Mouse (Mus musculus) ES-Bruce4 (cell line): ENCODE results near the gene Hspbap1. TPM values are rescaled to one million over a fixed set of nuclear protein-coding genes. Genes with fewer than 3 reads are reported as not detected.
A peak's percentile ranks its signal among the peaks of the same experiment; 100 is the strongest.

Experiments
- H3K27ac ChIP-seq: 2 replicates; pipeline ENCODE4 v1.5.1; 2012; ENCODE audit warnings: low read length, inconsistent platforms; ENCODE audit not compliant: insufficient read depth
- H3K27me3 ChIP-seq: 2 replicates; pipeline ENCODE4 v1.6.1; 2012; ENCODE audit warnings: mild to moderate bottlenecking, low read length, inconsistent platforms; ENCODE audit not compliant: control insufficient read depth, poor library complexity, insufficient read depth, severe bottlenecking
- H3K36me3 ChIP-seq: 2 replicates; pipeline ENCODE4 v1.6.1; 2012; ENCODE audit warnings: inconsistent platforms, mild to moderate bottlenecking, low read length, moderate library complexity; ENCODE audit not compliant: control insufficient read depth, poor library complexity, insufficient read depth, severe bottlenecking
- H3K4me1 ChIP-seq: one replicate; pipeline ENCODE4 v1.8.1; 2011; ENCODE audit warnings: low read length; ENCODE audit not compliant: control insufficient read depth, insufficient read depth
- H3K4me3 ChIP-seq: 2 replicates; pipeline ENCODE4 v1.5.1; 2011; ENCODE audit warnings: low read depth, mild to moderate bottlenecking, low read length
- H3K9ac ChIP-seq: 2 replicates; pipeline ENCODE4 v1.6.1; 2012; ENCODE audit warnings: low read depth, mild to moderate bottlenecking, inconsistent platforms; ENCODE audit not compliant: poor library complexity, severe bottlenecking
- H3K9me3 ChIP-seq: replicated peaks from 2 replicates; pipeline ENCODE4 v1.6.1; 2012; ENCODE audit warnings: mild to moderate bottlenecking, low read length, inconsistent platforms; ENCODE audit not compliant: control insufficient read depth, poor library complexity, insufficient read depth, severe bottlenecking
- CTCF ChIP-seq: IDR thresholded peaks from one replicate; pipeline ENCODE4 v1.8.1; 2011; ENCODE audit warnings: low read depth, low read length
- EP300 ChIP-seq: IDR thresholded peaks from 2 replicates; pipeline ENCODE4 v1.6.1; 2011; ENCODE audit warnings: low read depth, low read length; ENCODE audit not compliant: insufficient read depth
- POLR2A ChIP-seq: IDR thresholded peaks from one replicate; pipeline ENCODE4 v1.8.1; 2011; ENCODE audit warnings: low read length; ENCODE audit not compliant: insufficient read depth
- polyA plus RNA-seq: library from polyadenylated mRNA; stranded (reverse); fragments of >200 nt; gene quantifications from 2 replicates; pipeline ENCODE4 v1.2.4, GENCODE M21; 2011; ENCODE audit warnings: low read depth; ENCODE audit not compliant: missing spikeins, insufficient read depth, insufficient read length

Gene Hspbap1
- polyA plus RNA-seq, 1 experiment: 72.5 TPM

DNA sequence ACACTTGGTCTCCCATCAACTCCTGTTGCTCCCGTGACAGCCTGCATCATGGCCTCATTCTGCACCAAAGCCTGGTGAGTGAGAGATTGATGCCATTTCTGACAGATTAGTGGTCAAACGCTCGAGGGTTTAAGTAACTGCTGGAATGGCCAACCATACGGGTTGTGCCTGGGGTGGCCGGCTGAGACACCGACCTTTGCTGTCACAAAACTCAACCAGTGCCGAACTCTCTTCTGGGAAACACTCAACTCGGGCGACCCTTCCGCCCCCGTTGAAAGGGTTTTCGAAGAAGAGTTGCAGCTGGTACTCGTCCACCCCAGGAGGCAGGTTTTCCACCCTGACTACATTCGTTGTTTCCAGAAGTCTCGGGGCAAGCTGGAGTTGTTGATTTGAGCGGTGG lies 90.1 kb downstream of the Hspbap1 start:
- Histone ChIP-seq H3K4me1 (no peaks in the 10 kb centered on the region), H3K27ac (no peak overlapping the region), H3K9me3 (no peaks in the 10 kb centered on the region), H3K36me3 (no peaks in the 10 kb centered on the region), H3K27me3 (no peaks in the 10 kb centered on the region), H3K4me3 (no peak overlapping the region), H3K9ac (no peak overlapping the region)
- no peak for TF ChIP-seq POLR2A
- no peak for TF ChIP-seq CTCF
- no peak for TF ChIP-seq EP300

DNA sequence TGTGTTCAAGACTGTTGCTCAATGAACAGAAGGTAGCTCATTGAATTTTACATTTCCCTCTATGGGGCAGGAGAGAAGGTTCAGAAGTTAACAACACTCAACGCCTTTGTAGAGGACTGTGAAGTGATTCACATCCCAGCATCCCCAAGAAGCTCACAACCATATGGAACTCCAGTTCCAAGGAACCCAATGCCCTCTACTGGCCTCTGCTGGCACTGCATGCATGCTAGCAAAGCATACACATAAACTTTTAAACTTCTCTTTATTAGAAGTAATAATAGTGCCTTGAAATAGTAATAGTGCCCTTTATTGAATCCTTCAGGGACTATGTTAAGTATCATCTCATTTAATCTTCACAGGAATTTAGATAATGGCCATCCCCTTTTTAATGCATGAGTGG lies 91.9 kb downstream of the Hspbap1 start:
- Histone ChIP-seq H3K4me3 (no peak overlapping the region), H3K4me1 (no peaks in the 10 kb centered on the region), H3K9ac (no peak overlapping the region), H3K9me3 (no peaks in the 10 kb centered on the region), H3K36me3 (no peaks in the 10 kb centered on the region), H3K27me3 (no peaks in the 10 kb centered on the region), H3K27ac (no peak overlapping the region)
- TF ChIP-seq EP300: no peak
- TF ChIP-seq POLR2A: no peak
- TF ChIP-seq CTCF: peak; percentile 45

DNA sequence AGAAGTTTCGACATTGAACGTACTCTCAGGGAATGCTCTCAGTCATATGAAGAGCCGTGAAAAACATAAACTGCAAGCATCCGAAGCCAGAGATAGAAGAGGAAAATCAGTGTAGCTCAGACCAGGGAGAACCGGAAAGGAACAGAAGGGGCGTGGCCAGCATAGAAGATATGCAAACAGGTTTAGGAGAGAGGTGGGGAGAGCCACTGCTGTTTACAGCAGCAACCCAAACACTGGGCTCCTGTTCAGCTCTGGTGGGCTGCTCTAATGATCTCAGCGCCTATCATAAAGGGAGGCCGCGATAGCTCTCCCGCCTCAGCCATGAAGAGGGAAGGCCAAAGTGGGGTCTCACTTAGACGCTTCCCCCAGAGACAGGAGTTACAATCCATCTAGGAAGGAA lies 97.6 kb downstream of the Hspbap1 start:
- Histone ChIP-seq H3K4me1 (peaks cover 10% of the 10 kb centered on the region), H3K9ac (0 out of 2 replicates have a peak overlapping the region, but pooled peaks have one; percentile 60), H3K36me3 (no peaks in the 10 kb centered on the region), H3K27me3 (no peaks in the 10 kb centered on the region), H3K4me3 (no peak overlapping the region), H3K9me3 (no peaks in the 10 kb centered on the region), H3K27ac (peak overlapping the region; percentile 93; the same call in 1 of the 2 replicates)
- no peak for TF ChIP-seq CTCF
- TF ChIP-seq EP300: no peak
- peak; percentile 34 for TF ChIP-seq POLR2A

DNA sequence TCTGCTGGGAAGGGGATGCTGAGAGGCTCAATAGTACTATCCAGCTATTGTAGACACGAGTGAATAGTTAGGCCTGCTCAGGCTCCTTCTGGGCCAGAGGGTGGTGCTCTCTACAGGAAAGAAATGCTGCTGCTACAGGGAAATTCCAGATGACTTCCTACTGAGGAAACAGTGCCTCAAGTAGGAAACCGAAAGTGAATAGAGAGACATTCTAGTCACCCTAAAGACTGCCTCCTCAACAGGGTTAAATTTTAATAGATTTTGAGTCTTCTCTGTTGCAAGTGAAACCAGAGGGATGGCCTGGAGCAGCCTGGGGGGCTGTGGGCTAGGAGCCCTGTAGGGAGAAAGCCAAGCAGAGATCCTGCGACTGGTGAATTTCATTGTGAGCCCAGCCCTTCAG lies 99.0 kb downstream of the Hspbap1 start:
- peaks cover 10% of the 10 kb centered on the region for H3K4me1 ChIP-seq
- H3K27ac ChIP-seq: peak overlapping the region; percentile 93
- H3K27me3 ChIP-seq: no peaks in the 10 kb centered on the region
- no peaks in the 10 kb centered on the region for H3K9me3 ChIP-seq
- 0 out of 2 replicates have a peak, but pooled peaks have one; percentile 26 for TF ChIP-seq EP300
- TF ChIP-seq POLR2A: no peak
- peak; percentile 17 for TF ChIP-seq CTCF
- H3K36me3 ChIP-seq: no peaks in the 10 kb centered on the region
- H3K9ac ChIP-seq: no peak overlapping the region
- H3K4me3 ChIP-seq: no peak overlapping the region

DNA sequence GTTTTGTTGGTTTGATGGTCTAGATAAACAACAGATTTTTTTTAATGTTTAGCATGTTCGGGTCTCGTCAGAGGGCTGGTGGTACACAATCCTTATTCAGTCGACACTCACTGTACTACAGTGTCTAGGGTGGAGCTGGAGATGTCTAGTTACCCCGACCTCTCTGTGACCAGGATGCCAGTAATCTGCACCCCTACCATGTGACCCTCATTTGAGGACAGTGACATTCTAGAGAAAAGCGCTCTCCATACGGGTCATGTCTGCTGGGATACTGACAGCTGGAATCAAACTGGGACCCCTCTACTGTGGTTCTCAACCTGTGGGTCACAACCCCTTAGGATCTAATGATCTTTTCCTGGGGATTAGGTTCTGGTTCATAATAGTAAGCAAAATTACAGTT lies 99.5 kb downstream of the Hspbap1 start:
- TF ChIP-seq EP300 (no peak), CTCF (no peak), POLR2A (no peak)
- no peak overlapping the region for H3K9ac ChIP-seq
- H3K27ac ChIP-seq: peak overlapping the region; percentile 93
- no peaks in the 10 kb centered on the region for H3K9me3 ChIP-seq
- H3K4me1 ChIP-seq: peaks cover 10% of the 10 kb centered on the region
- H3K36me3 ChIP-seq: no peaks in the 10 kb centered on the region
- H3K4me3 ChIP-seq: no peak overlapping the region
- no peaks in the 10 kb centered on the region for H3K27me3 ChIP-seq

DNA sequence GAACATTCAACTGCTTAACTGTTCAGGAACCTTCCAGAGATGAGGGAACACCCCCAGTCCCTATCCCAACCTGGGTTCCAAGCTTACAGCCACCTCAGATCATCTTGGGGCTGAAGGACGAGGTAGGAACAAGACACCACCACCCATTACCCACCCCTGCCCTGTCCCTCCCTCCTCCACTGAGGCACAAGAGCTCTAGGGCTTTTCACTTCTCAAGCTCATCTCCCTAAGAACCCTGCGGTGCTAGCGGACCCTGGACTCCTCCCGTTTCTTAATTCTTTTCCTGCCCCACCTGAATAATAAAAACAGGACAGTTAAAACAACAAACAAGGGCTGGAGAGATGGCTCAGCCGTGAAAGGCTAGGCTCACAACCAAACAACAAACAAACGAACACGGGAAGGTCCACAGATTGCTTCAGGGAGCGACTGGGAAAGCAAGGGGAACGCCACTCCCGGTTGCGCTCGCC lies 100.4 kb downstream of the Hspbap1 start:
- H3K9ac ChIP-seq: peak overlapping the region; percentile 77
- no peaks in the 10 kb centered on the region for H3K36me3 ChIP-seq
- no peaks in the 10 kb centered on the region for H3K27me3 ChIP-seq
- TF ChIP-seq EP300 (no peak), CTCF (no peak), POLR2A (no peak)
- H3K4me3 ChIP-seq: peak overlapping the region; percentile 74
- H3K4me1 ChIP-seq: peaks cover 10% of the 10 kb centered on the region
- H3K27ac ChIP-seq: peak overlapping the region; percentile 14; the same call in 1 of the 2 replicates
- no peaks in the 10 kb centered on the region for H3K9me3 ChIP-seq
